Mouse (Mus musculus) kidney, embryonic 16.5 days (tissue): ENCODE results near the gene Lct. TPM values are rescaled to one million over a fixed set of nuclear protein-coding genes. Genes with fewer than 3 reads are reported as not detected.
"Not testable (repeated sequence)": the region's sequence is repeated elsewhere in the genome, so short reads cannot be mapped to it uniquely, and the experiment has no call there.

ENCODE experiments used
- ATAC-seq: fragments of 200-750 bp; cut with Nextera tagmentation; 2 replicates; pipeline ENCODE4 v1.8.0; 2017; ENCODE audit warnings: moderate TSS enrichment; ENCODE audit not compliant: low FRiP score, low TSS enrichment
- H3K27ac ChIP-seq: fragments of 300-500 bp; sonication (generic); 2 replicates; pipeline ENCODE4 v1.5.1; 2014; ENCODE audit warnings: low read length
- H3K27me3 ChIP-seq: fragments of 300-500 bp; sonication (generic); 2 replicates; pipeline ENCODE4 v1.6.1; 2014; ENCODE audit warnings: low read length, control low read depth, mixed read lengths; ENCODE audit not compliant: insufficient read depth
- H3K36me3 ChIP-seq: fragments of 300-500 bp; sonication (generic); 2 replicates; pipeline ENCODE4 v1.6.1; 2014; ENCODE audit warnings: low read length, control low read depth, mixed read lengths; ENCODE audit not compliant: insufficient read depth
- H3K4me1 ChIP-seq: fragments of 300-500 bp; sonication (generic); 2 replicates; pipeline ENCODE4 v1.6.1; 2014; ENCODE audit warnings: low read length, control low read depth, mixed read lengths; ENCODE audit not compliant: insufficient read depth
- H3K4me2 ChIP-seq: fragments of 300-500 bp; sonication (generic); replicated peaks from 2 replicates; pipeline ENCODE4 v1.6.1; 2014; ENCODE audit warnings: low read depth, low read length
- H3K4me3 ChIP-seq: fragments of 300-500 bp; sonication (generic); 2 replicates; pipeline ENCODE4 v1.5.1; 2014; ENCODE audit warnings: mild to moderate bottlenecking, low read length
- H3K9ac ChIP-seq: fragments of 300-500 bp; sonication (generic); replicated peaks from 2 replicates; pipeline ENCODE4 v1.6.1; 2014; ENCODE audit warnings: low read length
- H3K9me3 ChIP-seq: fragments of 300-500 bp; sonication (generic); 2 replicates; pipeline ENCODE4 v1.6.1; 2016; ENCODE audit warnings: low read length, control low read depth
- WGBS: fragments of 180-500 bp; shearing (Covaris S2); extraction: QIAGEN DNeasy Blood & Tissue Kit; methylation state at CpG from one replicate; pipeline ENCODE4 v1.1.7; 2014; 5-methylcytosine and 5-hydroxymethylcytosine counted together
- polyA plus RNA-seq: library from polyadenylated mRNA; unstranded; fragments of >200 nt; fragmentation: Nextera tagmentation; extraction: Ambion mirVana; gene quantifications from 2 replicates; pipeline ENCODE4 v1.2.1, GENCODE M21; 2015

The Lct gene
- polyA plus RNA-seq, 1 experiment from 2014 or later: 0.11 TPM

DNA sequence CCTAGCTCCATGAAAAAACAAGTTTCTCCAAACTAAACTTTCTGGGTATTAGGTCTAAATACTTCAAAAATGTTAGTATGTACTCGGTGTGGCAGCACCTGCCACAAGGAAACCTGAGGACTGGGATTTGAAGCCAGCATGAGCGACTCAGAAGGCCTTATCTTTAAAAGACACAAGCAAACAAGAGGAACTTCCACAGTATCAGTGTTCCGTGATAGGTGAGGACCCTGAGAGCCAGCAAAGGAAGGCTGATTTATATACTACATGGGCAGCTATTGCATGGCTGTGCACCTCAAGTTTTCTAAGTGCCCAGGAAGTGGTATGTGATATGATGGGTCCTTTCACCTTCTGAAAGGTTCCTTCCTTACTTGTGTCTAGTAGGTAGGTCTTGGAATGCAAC lies 25.0 kb upstream of the Lct start:
- WGBS: 87% methylated on average over 3 of the region's 3 CpGs
- Histone ChIP-seq H3K9ac (no peak overlapping the region), H3K9me3 (no peaks in the 10 kb centered on the region), H3K4me2 (no peak overlapping the region), H3K27me3 (no peaks in the 10 kb centered on the region), H3K4me1 (peaks cover 14% of the 10 kb centered on the region), H3K36me3 (peaks cover 61% of the 10 kb centered on the region), H3K27ac (no peak overlapping the region), H3K4me3 (no peak overlapping the region)
- no peak for ATAC-seq

DNA sequence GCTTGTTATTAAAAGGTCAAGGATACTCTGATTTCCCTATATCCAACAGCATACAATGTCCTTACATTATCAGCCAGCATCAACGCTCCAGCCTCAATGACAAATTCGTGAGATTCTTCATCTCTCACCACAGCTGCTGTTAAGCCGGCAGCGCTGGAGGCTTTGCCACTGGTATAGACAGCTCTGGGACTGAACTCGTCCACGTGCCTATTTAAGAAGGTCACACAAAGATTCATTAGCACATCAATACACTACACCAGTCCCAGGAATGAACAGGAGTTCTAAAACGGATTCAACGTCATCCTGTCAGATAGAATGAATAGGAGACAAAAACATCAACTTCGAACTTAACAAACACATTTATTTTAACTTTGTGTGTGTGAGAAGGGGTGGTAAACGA lies 16.1 kb upstream of the Lct start:
- Histone ChIP-seq H3K27ac (no peak overlapping the region), H3K4me2 (no peak overlapping the region), H3K27me3 (no peaks in the 10 kb centered on the region), H3K9ac (no peak overlapping the region), H3K36me3 (peaks cover 68% of the 10 kb centered on the region), H3K9me3 (no peaks in the 10 kb centered on the region), H3K4me1 (no peaks in the 10 kb centered on the region), H3K4me3 (no peak overlapping the region)
- 86% methylated on average over 10 of the region's 10 CpGs for WGBS
- no peak for ATAC-seq

DNA sequence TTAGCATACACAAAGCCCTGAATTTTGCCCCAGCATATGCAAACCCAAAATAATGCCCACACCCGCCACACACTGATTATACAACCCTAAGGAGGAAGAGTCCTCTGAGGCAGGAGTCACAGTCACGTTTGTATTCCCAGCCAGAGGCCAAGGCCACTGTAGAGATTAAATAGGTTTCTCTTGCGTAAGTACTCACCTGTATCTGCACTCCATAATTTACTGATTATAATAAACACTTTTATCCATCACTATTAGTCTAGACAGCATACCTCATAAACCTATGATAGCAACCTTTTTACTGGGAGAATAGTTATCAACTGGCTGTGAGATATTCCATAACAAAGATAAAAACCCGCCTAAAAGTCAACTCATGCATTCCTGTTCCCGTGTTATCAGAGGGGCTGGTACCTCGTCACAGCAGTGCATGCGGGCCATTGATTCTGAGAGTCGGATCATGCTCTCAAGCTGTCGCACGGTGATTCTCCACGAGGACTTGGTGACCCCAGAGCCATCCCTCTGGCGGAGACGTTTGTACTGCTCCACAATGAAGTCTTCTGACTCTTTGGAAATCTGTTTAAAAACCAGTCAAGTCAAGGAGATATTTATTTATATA lies 9.7 kb upstream of the Lct start:
- no peak overlapping the region for H3K27ac ChIP-seq
- no peaks in the 10 kb centered on the region for H3K4me1 ChIP-seq

DNA sequence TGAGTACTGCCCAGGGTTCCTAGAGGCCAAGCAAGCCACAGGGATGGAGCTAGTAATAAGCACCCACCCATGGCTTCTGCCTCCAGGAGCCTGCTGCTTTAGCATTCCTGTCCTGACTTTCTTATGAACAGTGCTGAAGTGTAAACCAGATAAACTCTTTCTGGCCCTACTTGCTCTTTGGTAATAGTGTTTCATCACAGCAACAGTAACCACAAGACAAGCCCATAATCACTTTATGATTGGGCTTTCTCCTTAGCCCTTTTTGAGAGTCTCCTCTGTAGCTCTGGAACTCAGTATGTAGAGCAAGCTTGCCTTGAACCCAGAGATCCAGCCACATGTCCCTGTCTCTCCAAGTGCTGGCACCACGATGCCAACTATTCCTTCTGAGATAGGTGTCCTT lies 2.2 kb upstream of the Lct start:
- Histone ChIP-seq H3K27ac (no peak overlapping the region), H3K9ac (no peak overlapping the region), H3K27me3 (no peaks in the 10 kb centered on the region), H3K4me3 (no peak overlapping the region), H3K36me3 (peaks cover 68% of the 10 kb centered on the region), H3K9me3 (no peaks in the 10 kb centered on the region), H3K4me2 (no peak overlapping the region), H3K4me1 (no peaks in the 10 kb centered on the region)
- no peak for ATAC-seq
- WGBS: 97% methylated on average over 1 of the region's 1 CpGs

More for the DNA sequence above, 9.7 kb upstream of the Lct start:
- no peak overlapping the region for H3K4me2 ChIP-seq
- no peaks in the 10 kb centered on the region for H3K27me3 ChIP-seq
- no peak for ATAC-seq
- no peak overlapping the region for H3K9ac ChIP-seq
- no peaks in the 10 kb centered on the region for H3K9me3 ChIP-seq
- H3K36me3 ChIP-seq: peaks cover 69% of the 10 kb centered on the region
- 89% methylated on average over 13 of the region's 13 CpGs for WGBS
- no peak overlapping the region for H3K4me3 ChIP-seq

DNA sequence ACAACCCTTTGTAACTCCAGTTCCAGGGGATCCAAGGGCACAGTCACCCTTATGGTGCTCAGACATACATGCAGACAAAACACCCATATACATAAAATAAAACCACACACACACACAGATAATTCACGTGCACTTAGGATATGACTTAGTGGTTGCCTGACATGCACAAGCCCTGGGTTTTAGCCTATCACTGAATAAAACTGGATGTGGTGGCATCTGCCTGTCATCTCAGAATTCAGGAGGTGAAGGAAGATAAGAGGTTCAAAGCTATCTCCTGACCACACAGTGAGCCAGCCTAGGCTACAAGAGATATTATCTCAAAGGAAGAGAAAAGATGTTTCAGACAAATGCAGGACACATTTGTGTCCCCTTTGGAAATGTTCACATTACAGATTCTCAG lies 953 bp downstream of the Lct start:
- ATAC-seq: no peak
- Histone ChIP-seq H3K27me3 (no peaks in the 10 kb centered on the region), H3K36me3 (peaks cover 40% of the 10 kb centered on the region), H3K9me3 (no peaks in the 10 kb centered on the region), H3K9ac (no peak overlapping the region), H3K27ac (no peak overlapping the region), H3K4me1 (no peaks in the 10 kb centered on the region), H3K4me2 (no peak overlapping the region), H3K4me3 (no peak overlapping the region)
- WGBS: 85% methylated on average over 1 of the region's 1 CpGs

DNA sequence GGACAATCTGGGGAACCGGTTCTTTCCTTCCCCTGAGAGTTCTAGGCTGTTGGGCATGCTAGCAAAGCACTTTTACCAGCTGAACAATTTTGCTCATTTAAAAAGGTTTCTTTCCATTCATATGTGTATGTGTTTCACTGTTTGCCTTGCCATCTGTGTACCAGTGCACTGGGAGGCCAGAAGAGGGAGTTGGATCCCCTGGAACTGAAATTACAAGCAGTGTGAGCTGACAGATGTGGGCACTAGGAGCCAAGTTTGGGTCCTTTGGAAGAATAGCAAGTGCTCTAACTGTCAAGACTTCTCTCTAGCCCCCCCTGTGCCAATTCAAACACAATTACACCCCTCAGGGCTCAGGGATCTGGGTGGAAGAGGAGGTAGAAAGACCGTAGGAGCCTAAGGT lies 3.3 kb downstream of the Lct start:
- 84% methylated on average over 2 of the region's 2 CpGs for WGBS
- Histone ChIP-seq H3K27me3 (no peaks in the 10 kb centered on the region), H3K27ac (no peak overlapping the region), H3K9ac (no peak overlapping the region), H3K36me3 (peaks cover 21% of the 10 kb centered on the region), H3K4me3 (no peak overlapping the region), H3K4me1 (no peaks in the 10 kb centered on the region), H3K9me3 (no peaks in the 10 kb centered on the region), H3K4me2 (no peak overlapping the region)
- ATAC-seq: no peak

DNA sequence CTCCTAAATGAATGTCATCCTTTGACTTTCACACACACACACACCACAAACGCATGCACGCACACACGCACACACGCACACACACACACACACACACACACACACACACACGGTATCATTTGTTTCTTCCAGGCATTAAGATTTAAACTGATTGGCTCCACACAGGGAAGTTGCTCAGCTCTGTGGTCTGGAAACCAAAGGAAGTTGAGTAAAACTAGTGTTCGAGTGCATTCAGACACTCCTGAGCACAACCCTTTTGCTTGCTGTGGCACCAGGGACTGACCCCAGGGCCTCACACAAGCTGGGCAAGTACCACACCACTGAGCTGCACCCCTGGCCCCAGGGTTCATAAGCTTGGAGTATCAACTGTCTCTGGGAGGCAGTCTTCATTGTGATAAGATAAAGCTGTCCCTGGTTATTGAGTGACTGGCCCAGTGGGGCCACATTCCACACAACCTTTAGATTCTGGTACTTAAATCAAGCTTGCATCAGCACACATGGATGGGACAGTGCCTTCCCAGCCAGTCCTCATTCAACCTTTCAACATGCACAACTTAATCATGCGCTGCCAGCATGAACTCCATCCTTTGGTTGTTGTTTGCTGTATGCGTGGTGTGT lies 5.0 kb downstream of the Lct start:
- Histone ChIP-seq H3K4me2 (no peak overlapping the region), H3K4me1 (no peaks in the 10 kb centered on the region), H3K9me3 (no peaks in the 10 kb centered on the region), H3K9ac (no peak overlapping the region), H3K27ac (no peak overlapping the region), H3K27me3 (no peaks in the 10 kb centered on the region), H3K4me3 (no peak overlapping the region), H3K36me3 (peaks cover 14% of the 10 kb centered on the region)
- 83% methylated on average over 8 of the region's 8 CpGs for WGBS
- 0 out of 2 replicates have a peak, but pooled peaks have one; percentile 46 for ATAC-seq

DNA sequence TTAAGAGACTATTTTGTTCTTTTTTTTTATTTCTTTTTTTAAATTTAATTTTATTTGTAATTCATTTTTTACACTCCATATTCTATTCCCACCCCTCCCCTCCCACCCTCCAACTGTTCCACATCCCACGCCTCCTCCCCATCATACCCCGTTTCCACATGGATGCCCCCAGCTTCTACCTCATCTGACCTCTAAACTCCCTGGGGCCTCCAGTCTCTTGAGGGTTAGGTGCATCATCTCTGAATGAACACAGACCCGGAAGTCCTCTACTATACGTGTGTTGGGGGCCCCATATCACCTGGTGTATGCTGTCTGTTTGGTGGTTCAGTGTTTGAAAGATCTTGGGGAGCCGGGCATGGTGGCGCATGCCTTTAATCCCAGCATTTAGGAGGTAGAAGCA lies 8.9 kb downstream of the Lct start:
- H3K4me2 ChIP-seq, H3K27ac ChIP-seq, H3K27me3 ChIP-seq, H3K4me1 ChIP-seq, ATAC-seq, H3K9me3 ChIP-seq, H3K4me3 ChIP-seq, H3K36me3 ChIP-seq, H3K9ac ChIP-seq: not testable (repeated sequence)
- 64% methylated on average over 6 of the region's 6 CpGs for WGBS

DNA sequence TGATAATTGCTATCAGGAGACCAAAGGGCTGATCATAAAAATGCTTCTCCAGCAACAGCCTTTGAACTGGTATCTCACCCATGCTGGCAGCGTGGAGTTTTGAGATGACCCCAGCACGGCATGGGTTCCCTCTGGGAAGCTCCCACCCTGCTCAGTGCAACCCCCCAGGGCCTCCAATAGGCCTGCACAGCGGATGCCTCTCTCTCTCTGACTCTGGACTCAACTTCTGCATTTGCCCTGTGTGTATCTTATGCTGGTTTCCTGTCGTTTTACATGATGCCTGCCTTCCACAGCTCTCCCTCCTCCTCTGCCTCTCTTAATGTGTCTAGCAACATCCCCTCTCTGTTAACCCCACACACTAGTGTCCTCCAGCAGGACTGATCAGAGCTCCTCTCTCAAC lies 13.5 kb downstream of the Lct start:
- Histone ChIP-seq H3K36me3 (no peaks in the 10 kb centered on the region), H3K4me1 (no peaks in the 10 kb centered on the region), H3K4me2 (no peak overlapping the region), H3K27me3 (no peaks in the 10 kb centered on the region), H3K27ac (no peak overlapping the region), H3K4me3 (no peak overlapping the region), H3K9me3 (no peaks in the 10 kb centered on the region), H3K9ac (no peak overlapping the region)
- WGBS: 69% methylated on average over 4 of the region's 4 CpGs
- no peak for ATAC-seq

DNA sequence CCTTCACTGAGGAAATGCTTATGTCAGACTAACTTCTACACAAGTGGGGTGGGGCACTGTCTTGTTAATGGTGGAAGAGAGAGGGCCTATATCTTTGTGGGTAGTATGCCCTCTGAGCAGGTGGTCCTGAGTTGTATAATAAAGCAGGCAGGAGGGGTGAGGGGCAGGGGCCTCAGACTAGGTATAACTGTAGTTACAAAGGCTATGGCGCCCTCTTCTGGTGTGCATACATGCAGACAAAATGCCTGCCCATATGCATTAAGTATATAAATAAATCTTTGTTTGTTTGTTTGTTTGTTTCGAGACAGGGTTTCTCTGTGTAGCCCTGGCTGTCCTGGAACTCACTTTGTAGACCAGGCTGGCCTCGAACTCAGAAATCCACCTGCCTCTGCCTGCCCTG lies 19.1 kb downstream of the Lct start:
- 83% methylated on average over 3 of the region's 3 CpGs for WGBS

More for the DNA sequence above, 19.1 kb downstream of the Lct start:
- no peak for ATAC-seq
- H3K36me3 ChIP-seq: no peaks in the 10 kb centered on the region
- H3K27me3 ChIP-seq: no peaks in the 10 kb centered on the region
- H3K27ac ChIP-seq: no peak overlapping the region
- no peak overlapping the region for H3K4me2 ChIP-seq
- H3K9ac ChIP-seq: no peak overlapping the region
- H3K4me3 ChIP-seq: no peak overlapping the region
- no peaks in the 10 kb centered on the region for H3K9me3 ChIP-seq
- H3K4me1 ChIP-seq: no peaks in the 10 kb centered on the region
